Comparison of ENCODE assay signal across 25 mouse cellular contexts in genomic region chr7:30524487-30524886, GRCm38 (mm10). TPM values are rescaled to one million over a fixed set of nuclear protein-coding genes. Genes with fewer than 3 reads are reported as not detected.
DNase-seq lines count a peak whose midpoint lies in the region; ATAC-seq lines count a peak whose summit lies in the region.
"Had no signal": no experiment of that assay in that cellular context is flagged by ENCODE, and none has a peak within 500 bp of the region (broad histone marks: within the 10 kb centered on the region; RNA-seq: fewer than 3 reads in every experiment).

No protein-coding gene starts in this region.

- H3K4me2 ChIP-seq in midbrain, embryonic 14.5 days (ENCODE audit: low read length) = no peak overlapping the region
- H3K4me2 ChIP-seq: embryonic facial prominence, embryonic 13.5 days; forebrain, embryonic 15.5 days; hindbrain, embryonic 12.5 days had no signal

- no peak overlapping the region for H3K27ac ChIP-seq in midbrain, embryonic 14.5 days (replicated peaks; ENCODE audit: low read depth, low read length)
- H3K27ac ChIP-seq: embryonic facial prominence, embryonic 13.5 days; forebrain, embryonic 15.5 days; heart, embryonic 10.5 days; hindbrain, embryonic 12.5 days; hindbrain, postnatal 0 days had no signal

- no peaks in the 10 kb centered on the region for H3K4me1 ChIP-seq in midbrain, embryonic 14.5 days (ENCODE audit: control insufficient read depth, insufficient read depth, low read length)

- WGBS in midbrain, embryonic 14.5 days = 79% methylated on average over 6 of the region's 6 CpGs

- ATAC-seq in midbrain, embryonic 14.5 days (ENCODE audit: low FRiP score, low TSS enrichment) = no peak
- ATAC-seq: CD4-positive, CD25-positive, alpha-beta regulatory T cell, adult 4 months; forebrain, embryonic 15.5 days; hindbrain, postnatal 0 days had no signal

- intact Hi-C loops in left cerebral cortex, postnatal 14 days (cut with DNase I) = no loop called here

- H3K4me3 ChIP-seq in midbrain, embryonic 14.5 days (replicated peaks; ENCODE audit: low read depth, low read length) = no peak overlapping the region
- H3K4me3 ChIP-seq: embryonic facial prominence, embryonic 13.5 days; forebrain, embryonic 15.5 days; heart, embryonic 10.5 days; hindbrain, embryonic 12.5 days had no signal

- peak; percentile 20 for DNase-seq in adrenal gland, postnatal 14 days
- DNase-seq in adrenal gland, adult 18-20 months (ENCODE audit: low spot score in 2 of 2) = no peak
- peak; percentile 42 for DNase-seq in 3134 (ENCODE audit: extremely low read depth, insufficient read length, low spot score)
- DNase-seq in MN1 (ENCODE audit: low spot score) = peak; percentile 94
- peak; percentile 75 for DNase-seq in fibroblast of lung, adult 2 months (ENCODE audit: low read depth)
- no peak for DNase-seq in midbrain, embryonic 14.5 days
- DNase-seq in left cerebral cortex, adult 11 months (ENCODE audit: low spot score) = no peak
- no peak for DNase-seq in left cerebral cortex, postnatal 14 days (ENCODE audit: low spot score in 2 of 2)
- DNase-seq: cerebellum, adult 18-20 months; cerebellum, postnatal 36 days; gastrocnemius, postnatal 36 days; heart, adult 11 months; heart, postnatal 4 days; kidney, adult 11 months had no signal

- H3K36me3 ChIP-seq in midbrain, embryonic 14.5 days (ENCODE audit: control insufficient read depth, insufficient read depth, low read length) = peaks cover 75% of the 10 kb centered on the region

- H3K9me3 ChIP-seq in midbrain, embryonic 14.5 days (ENCODE audit: control insufficient read depth, low read length) = no peaks in the 10 kb centered on the region
- H3K9me3 ChIP-seq: embryonic facial prominence, embryonic 13.5 days; forebrain, embryonic 15.5 days; heart, embryonic 10.5 days; hindbrain, embryonic 12.5 days had no signal

- H3K27me3 ChIP-seq in midbrain, embryonic 14.5 days (ENCODE audit: control insufficient read depth, insufficient read depth, low read length) = no peaks in the 10 kb centered on the region
- H3K27me3 ChIP-seq: embryonic facial prominence, embryonic 13.5 days; forebrain, embryonic 15.5 days; hindbrain, embryonic 12.5 days had no signal

- H3K9ac ChIP-seq in midbrain, embryonic 14.5 days (replicated peaks; ENCODE audit: low read length) = no peak overlapping the region
- H3K9ac ChIP-seq: embryonic facial prominence, embryonic 13.5 days; forebrain, embryonic 15.5 days; hindbrain, embryonic 12.5 days had no signal

RNA-seq across cellular contexts. Expression of gene Arhgap33, which starts 10.4 kb away (rescaled TPM):
- total RNA-seq in adrenal gland, postnatal 14 days (2021) = 8.3 and 8.9 TPM in 2 replicates
- 1 to 10 TPM; 1.8 to 2.7 TPM for total RNA-seq in adrenal gland, adult 18-20 months (2021)
- 101 and 129 TPM in 2 replicates for polyA plus RNA-seq in midbrain, embryonic 14.5 days (2014; fragmentation: Nextera tagmentation; extraction: Ambion mirVana)
- total RNA-seq in left cerebral cortex, postnatal 14 days (2021) = 100 to 1,000 TPM; 233 to 246 TPM

RNA-seq across cellular contexts. Expression of gene Hspb6, which starts 27.5 kb away (rescaled TPM):
- total RNA-seq in adrenal gland, postnatal 14 days (2021) = 24.2 and 29.4 TPM in 2 replicates
- 10 to 100 TPM; 26.3 to 34.9 TPM for total RNA-seq in adrenal gland, adult 18-20 months (2021)
- 6.3 and 7.4 TPM in 2 replicates for polyA plus RNA-seq in midbrain, embryonic 14.5 days (2014; fragmentation: Nextera tagmentation; extraction: Ambion mirVana)
- 10 to 100 TPM in 1 of 2 experiments, 1 to 10 TPM in 1; 5.3 to 10.8 TPM for total RNA-seq in left cerebral cortex, postnatal 14 days (2021)

RNA-seq across cellular contexts. Expression of gene Proser3, which starts 27.6 kb away (rescaled TPM):
- 7.6 and 9.2 TPM in 2 replicates for total RNA-seq in adrenal gland, postnatal 14 days (2021)
- 1 to 10 TPM; 6.5 to 6.9 TPM for total RNA-seq in adrenal gland, adult 18-20 months (2021)
- 7.4 and 10.9 TPM in 2 replicates for polyA plus RNA-seq in midbrain, embryonic 14.5 days (2014; fragmentation: Nextera tagmentation; extraction: Ambion mirVana)
- total RNA-seq in left cerebral cortex, postnatal 14 days (2021) = 1 to 10 TPM; 2.7 to 3.8 TPM

RNA-seq across cellular contexts. Expression of gene Prodh2, which starts 31.1 kb away (rescaled TPM):
- total RNA-seq in adrenal gland, postnatal 14 days (2021) = 2.6 and 33.4 TPM in 2 replicates
- total RNA-seq in adrenal gland, adult 18-20 months (2021) = 1 to 10 TPM in 1 of 2 experiments, not detected in 1; 1.2 TPM
- polyA plus RNA-seq in midbrain, embryonic 14.5 days (2014; fragmentation: Nextera tagmentation; extraction: Ambion mirVana) = not detected in 2 replicates
- total RNA-seq in left cerebral cortex, postnatal 14 days (2021) = not detected
- total RNA-seq: gastrocnemius, adult 8-10 months; gastrocnemius, postnatal 36 days; heart, postnatal 10 days; heart, postnatal 4 days; hindbrain, postnatal 0 days; MEL had no signal
- polyA plus RNA-seq: CD4-positive, CD25-positive, alpha-beta regulatory T cell, adult 4 months; embryonic facial prominence, embryonic 13.5 days; forebrain, embryonic 11.5 days; forebrain, embryonic 15.5 days; heart, embryonic 14.5 days; hindbrain, embryonic 12.5 days had no signal

RNA-seq across cellular contexts. Expression of gene Lin37, which starts 35.2 kb away (rescaled TPM):
- 41.6 and 46.3 TPM in 2 replicates for total RNA-seq in adrenal gland, postnatal 14 days (2021)
- total RNA-seq in adrenal gland, adult 18-20 months (2021) = 10 to 100 TPM; 47.0 to 59.3 TPM
- polyA plus RNA-seq in midbrain, embryonic 14.5 days (2014; fragmentation: Nextera tagmentation; extraction: Ambion mirVana) = 49.9 and 59.1 TPM in 2 replicates
- 10 to 100 TPM; 37.5 to 39.0 TPM for total RNA-seq in left cerebral cortex, postnatal 14 days (2021)

Comparison
In these comparisons a context has a peak if more than half of its experiments do, and no peak if none do; other contexts are left out.
1. DNase-seq: peak in adrenal gland, postnatal 14 days (single experiment), 3134 (single experiment), MN1 (single experiment) and fibroblast of lung, adult 2 months (single experiment); none in adrenal gland, adult 18-20 months (0 of 2), midbrain, embryonic 14.5 days (single experiment), left cerebral cortex, adult 11 months (single experiment) and left cerebral cortex, postnatal 14 days (0 of 2).
2. RNA of gene Arhgap33, which starts 10.4 kb away (total RNA-seq): 233 to 246 TPM in left cerebral cortex, postnatal 14 days; 8.3 to 8.9 TPM in adrenal gland, postnatal 14 days and 1.8 to 2.7 TPM in adrenal gland, adult 18-20 months; every median in the first group is over 10 times any median in the second.